Mouse (Mus musculus): Measurements from ENCODE around the gene Zbtb8os.
A peak's percentile ranks its signal among the peaks of the same experiment; 100 is the strongest.

Gene Zbtb8os

GRCm38 (mm10) chr4:129335216-129336074 lies at the start of gene Zbtb8os, which contains the start of gene Rbbp4:
Gene Zbtb8os, plus strand, starts transcription at chr4:129335695.
Gene Rbbp4, minus strand, starts transcription at chr4:129335370.
- DNase-seq (ENCODE audit: low read depth in 1 of 2, low spot score in 2 of 2) = peak; percentile 83 to 88

GRCm38 (mm10) chr4:129286001-129286682 lies 49.4 kb upstream of the Zbtb8os start:
- DNase-seq (ENCODE audit: low read depth in 1 of 2, low spot score in 2 of 2) = no peak

- no peak for DNase-seq (ENCODE audit: low read depth in 1 of 2, low spot score in 2 of 2)
Observed at GRCm38 (mm10) chr4:129286683-129287471, 48.6 kb upstream of the Zbtb8os start.

GRCm38 (mm10) chr4:129287472-129287981 lies 48.0 kb upstream of the Zbtb8os start, which contains the start of gene Sync:
Gene Sync, plus strand, starts transcription at chr4:129287617.
- no peak for DNase-seq (ENCODE audit: low read depth in 1 of 2, low spot score in 2 of 2)

- no peak for DNase-seq (ENCODE audit: low read depth in 1 of 2, low spot score in 2 of 2)
Observed at GRCm38 (mm10) chr4:129288067-129288466, 47.4 kb upstream of the Zbtb8os start.

DNA sequence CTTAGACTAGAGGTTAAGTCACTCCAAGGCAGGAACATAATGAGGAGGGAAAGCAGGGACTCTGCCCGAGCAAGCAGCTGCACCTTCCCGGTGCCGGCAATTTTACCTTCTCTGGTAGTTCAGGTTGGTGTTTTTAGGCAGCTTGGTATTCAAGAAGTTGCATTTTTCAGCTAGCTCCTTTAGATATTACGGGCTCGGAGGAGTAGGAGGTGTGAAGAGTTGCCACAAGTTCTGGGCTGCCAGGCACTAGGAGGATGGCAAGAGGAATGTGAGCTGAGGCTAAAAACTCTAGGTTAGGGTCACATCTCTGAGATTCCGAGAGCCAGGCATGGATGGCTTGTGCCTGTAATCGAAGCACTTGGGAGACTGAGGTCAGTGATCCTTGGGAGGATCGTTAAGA lies 45.8 kb upstream of the Zbtb8os start:
- DNase-seq (ENCODE audit: low read depth in 1 of 2, low spot score in 2 of 2) = no peak

- no peak for DNase-seq (ENCODE audit: low read depth in 1 of 2, low spot score in 2 of 2)
Observed at GRCm38 (mm10) chr4:129292831-129293230, 42.7 kb upstream of the Zbtb8os start.

- DNase-seq (ENCODE audit: low read depth in 1 of 2, low spot score in 2 of 2) = no peak
Observed at GRCm38 (mm10) chr4:129293702-129294101, 41.8 kb upstream of the Zbtb8os start.

DNA sequence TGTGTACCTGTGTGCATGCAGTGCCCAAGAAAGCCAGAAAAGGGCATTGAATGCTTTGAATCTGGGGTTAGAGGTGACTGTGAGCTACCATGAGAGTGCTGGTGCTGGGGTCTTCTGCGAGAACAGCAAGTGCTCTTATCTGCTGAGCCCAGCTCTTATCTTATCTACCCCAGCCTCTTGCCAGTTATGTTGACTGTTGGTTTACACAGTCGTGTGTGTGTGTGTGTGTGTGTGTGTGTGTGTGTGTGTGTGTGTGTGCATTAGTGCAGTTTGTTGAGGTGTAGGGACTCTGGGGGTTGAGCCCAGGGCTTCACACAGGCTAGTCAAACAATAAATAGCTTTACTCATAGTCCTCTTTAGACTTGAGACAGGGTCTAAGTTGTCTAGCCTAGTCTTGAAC lies 40.3 kb upstream of the Zbtb8os start:
- DNase-seq (ENCODE audit: low read depth in 1 of 2, low spot score in 2 of 2) = no peak

- DNase-seq (ENCODE audit: low read depth in 1 of 2, low spot score in 2 of 2) = no peak
Observed at GRCm38 (mm10) chr4:129296066-129296465, 39.4 kb upstream of the Zbtb8os start.

GRCm38 (mm10) chr4:129297724-129298123 lies 37.8 kb upstream of the Zbtb8os start:
- DNase-seq (ENCODE audit: low read depth in 1 of 2, low spot score in 2 of 2) = no peak

- no peak for DNase-seq (ENCODE audit: low read depth in 1 of 2, low spot score in 2 of 2)
Observed at GRCm38 (mm10) chr4:129299121-129299520, 36.4 kb upstream of the Zbtb8os start.

GRCm38 (mm10) chr4:129303401-129303800 lies 32.1 kb upstream of the Zbtb8os start:
- no peak for DNase-seq (ENCODE audit: low read depth in 1 of 2, low spot score in 2 of 2)

GRCm38 (mm10) chr4:129303816-129304215 lies 31.7 kb upstream of the Zbtb8os start:
- no peak for DNase-seq (ENCODE audit: low read depth in 1 of 2, low spot score in 2 of 2)

- DNase-seq (ENCODE audit: low read depth in 1 of 2, low spot score in 2 of 2) = no peak
Observed at GRCm38 (mm10) chr4:129304306-129304705, 31.2 kb upstream of the Zbtb8os start.

DNA sequence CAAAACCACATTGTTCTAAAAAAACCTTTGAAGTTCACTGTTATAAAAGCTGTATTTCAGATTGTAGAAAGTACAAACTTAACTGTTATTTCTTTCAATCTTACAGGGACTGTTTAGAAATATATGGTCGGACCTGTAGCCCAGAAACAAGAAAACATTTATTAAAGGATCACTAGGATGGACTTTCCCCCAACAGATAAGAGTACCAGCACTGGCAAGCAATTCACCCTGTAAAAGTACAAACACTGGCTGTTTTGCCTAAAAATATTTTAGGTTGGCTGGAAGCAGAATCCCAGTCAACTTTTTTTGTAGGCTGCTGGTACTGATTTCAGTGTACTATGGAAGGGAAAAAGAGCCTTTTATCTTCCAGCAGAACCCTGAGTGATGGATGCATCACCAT lies 27.6 kb upstream of the Zbtb8os start:
- no peak for DNase-seq (ENCODE audit: low read depth in 1 of 2, low spot score in 2 of 2)

DNA sequence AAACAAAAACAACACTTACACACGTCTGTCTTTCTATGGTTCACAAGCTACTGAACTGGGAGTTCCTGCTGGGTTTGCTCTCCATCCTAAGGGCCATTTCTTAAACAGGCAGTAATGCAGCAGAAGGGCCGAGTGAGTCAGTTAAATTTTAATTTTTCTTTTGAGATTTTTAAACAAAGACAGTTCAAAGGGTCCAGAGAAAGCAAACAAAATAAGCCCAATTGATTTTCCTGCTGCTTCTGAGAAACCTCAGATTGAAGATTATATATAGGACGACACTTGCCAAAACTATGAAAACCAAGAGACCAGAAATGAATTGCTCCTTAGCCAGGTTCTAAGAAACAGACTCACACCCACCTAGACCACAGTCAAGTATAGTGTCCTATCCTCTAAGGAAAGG lies 21.6 kb upstream of the Zbtb8os start:
- DNase-seq (ENCODE audit: low read depth in 1 of 2, low spot score in 2 of 2) = no peak

- DNase-seq (ENCODE audit: low read depth in 1 of 2, low spot score in 2 of 2) = no peak
Observed at GRCm38 (mm10) chr4:129320876-129321275, 14.6 kb upstream of the Zbtb8os start.

DNA sequence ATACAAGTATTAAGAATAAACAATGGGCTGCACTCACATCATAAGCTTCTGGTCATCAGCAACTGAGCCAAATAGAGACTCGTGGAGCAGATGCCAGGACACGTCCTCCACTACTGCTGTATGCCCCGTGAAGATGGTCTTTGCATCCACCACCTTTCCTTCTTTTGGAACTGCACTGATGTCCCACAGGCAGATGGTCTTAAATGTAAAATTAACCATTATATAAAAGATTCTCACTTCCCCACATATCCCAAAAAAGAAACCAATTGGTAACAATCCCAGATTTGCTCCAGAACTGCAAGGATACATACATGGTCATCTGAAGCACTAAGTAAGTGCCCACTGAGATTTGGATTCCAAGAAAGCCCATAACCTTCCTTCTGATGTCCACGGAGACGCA lies 13.5 kb upstream of the Zbtb8os start:
- no peak for DNase-seq (ENCODE audit: low read depth in 1 of 2, low spot score in 2 of 2)

DNA sequence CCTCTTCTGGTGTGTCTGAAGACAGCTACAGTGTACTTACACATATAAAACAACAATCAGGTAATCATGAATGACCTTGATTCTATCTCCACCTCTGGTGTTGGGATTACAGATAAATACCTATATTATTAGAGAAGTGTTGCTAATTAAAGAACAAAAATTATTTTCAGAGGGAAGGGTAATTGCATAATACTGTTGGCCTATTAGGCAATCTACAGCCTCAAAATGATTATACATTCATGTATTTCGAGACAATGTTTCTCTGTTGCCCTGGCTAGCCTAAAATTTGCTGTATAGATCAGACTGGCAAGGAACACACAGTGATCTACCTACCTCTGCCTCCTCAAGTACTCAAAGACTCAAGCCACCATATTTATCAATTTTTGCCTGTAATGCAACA lies 12.0 kb upstream of the Zbtb8os start:
- no peak for DNase-seq (ENCODE audit: low read depth in 1 of 2, low spot score in 2 of 2)

- no peak for DNase-seq (ENCODE audit: low read depth in 1 of 2, low spot score in 2 of 2)
Observed at GRCm38 (mm10) chr4:129324756-129325155, 10.7 kb upstream of the Zbtb8os start.

Data from monocyte, adult 2 months (primary cell).